Mouse (Mus musculus) heart, postnatal 0 days (tissue): ENCODE data around the gene Thrb. TPM values are rescaled to one million over a fixed set of nuclear protein-coding genes. Genes with fewer than 3 reads are reported as not detected.

Source experiments
- ATAC-seq: fragments of 200-750 bp; cut with Nextera tagmentation; 2 replicates; pipeline ENCODE4 v1.8.0; 2017; ENCODE audit warnings: low read depth, moderate number of reproducible peaks, moderate library complexity; ENCODE audit not compliant: insufficient read depth
- DNase-seq: peaks from one replicate; pipeline ENCODE4 v3.0.0-alpha.2; 2016; ENCODE audit warnings: low spot score
- H3K27ac ChIP-seq: fragments of 300-500 bp; sonication (generic); 2 replicates; pipeline ENCODE4 v1.5.1; 2014; ENCODE audit warnings: low read depth, mild to moderate bottlenecking
- H3K27me3 ChIP-seq: fragments of 300-500 bp; sonication (generic); 2 replicates; pipeline ENCODE4 v1.6.1; 2014; ENCODE audit warnings: low read length, mixed read lengths; ENCODE audit not compliant: control insufficient read depth, insufficient read depth
- H3K36me3 ChIP-seq: fragments of 300-500 bp; sonication (generic); replicated peaks from 2 replicates; pipeline ENCODE4 v1.6.1; 2014; ENCODE audit warnings: low read length, mixed read lengths; ENCODE audit not compliant: control insufficient read depth, insufficient read depth
- H3K4me1 ChIP-seq: fragments of 300-500 bp; sonication (generic); 2 replicates; pipeline ENCODE4 v1.6.1; 2014; ENCODE audit warnings: antibody characterized with exemption; ENCODE audit not compliant: control insufficient read depth, insufficient read depth
- H3K4me2 ChIP-seq: fragments of 300-500 bp; sonication (generic); 2 replicates; pipeline ENCODE4 v1.6.1; 2014; ENCODE audit warnings: low read depth, mild to moderate bottlenecking, low read length, moderate library complexity
- H3K4me3 ChIP-seq: fragments of 300-500 bp; sonication (generic); 2 replicates; pipeline ENCODE4 v1.5.1; 2014; ENCODE audit warnings: low read depth, low read length
- H3K9ac ChIP-seq: fragments of 300-500 bp; sonication (generic); replicated peaks from 2 replicates; pipeline ENCODE4 v1.6.1; 2014; ENCODE audit warnings: low read depth, low read length, mixed read lengths
- H3K9me3 ChIP-seq: fragments of 300-500 bp; sonication (generic); replicated peaks from 2 replicates; pipeline ENCODE4 v1.6.1; 2016; ENCODE audit warnings: low read length; ENCODE audit not compliant: control insufficient read depth
- CTCF ChIP-seq: IDR thresholded peaks from 2 replicates; pipeline ENCODE4 v1.5.1; 2016; ENCODE audit warnings: antibody characterized with exemption, control low read depth, low read depth
- EP300 ChIP-seq: IDR thresholded peaks from 2 replicates; pipeline ENCODE4 v1.6.1; 2016; ENCODE audit warnings: antibody characterized with exemption, low read depth
- WGBS: fragments of 180-500 bp; shearing (Covaris S2); extraction: QIAGEN DNeasy Blood & Tissue Kit; methylation state at CpG from one replicate; pipeline ENCODE4 v1.1.7; 2014; 5-methylcytosine and 5-hydroxymethylcytosine counted together
- polyA plus RNA-seq: library from polyadenylated mRNA; unstranded; fragments of >200 nt; fragmentation: Nextera tagmentation; extraction: Ambion mirVana; gene quantifications from 2 replicates; pipeline ENCODE4 v1.2.1, GENCODE M21; 2015
- total RNA-seq: library from RNA; depleted of rRNA; stranded (reverse); fragments of >200 nt; gene quantifications from 2 replicates; pipeline ENCODE4 v1.2.3, GENCODE M21; 2014; ENCODE audit warnings: low replicate concordance

The Thrb gene
- total and polyA plus RNA-seq, 2 experiments from 2014 or later, result 0.90 to 1.0 TPM

- Histone ChIP-seq H3K9ac (no peak overlapping the region), H3K27me3 (no peaks in the 10 kb centered on the region), H3K4me1 (no peaks in the 10 kb centered on the region), H3K36me3 (no peaks in the 10 kb centered on the region), H3K4me3 (no peak overlapping the region), H3K9me3 (no peaks in the 10 kb centered on the region), H3K4me2 (no peak overlapping the region), H3K27ac (no peak overlapping the region)
- ATAC-seq (no peak), DNase-seq (no peak)
- 35% methylated on average over 2 of the region's 2 CpGs for WGBS
- TF ChIP-seq EP300 (no peak), CTCF (no peak)
Measured at GRCm38 (mm10) chr14:18021726-18022125, 361.7 kb downstream of the Thrb start.

DNA sequence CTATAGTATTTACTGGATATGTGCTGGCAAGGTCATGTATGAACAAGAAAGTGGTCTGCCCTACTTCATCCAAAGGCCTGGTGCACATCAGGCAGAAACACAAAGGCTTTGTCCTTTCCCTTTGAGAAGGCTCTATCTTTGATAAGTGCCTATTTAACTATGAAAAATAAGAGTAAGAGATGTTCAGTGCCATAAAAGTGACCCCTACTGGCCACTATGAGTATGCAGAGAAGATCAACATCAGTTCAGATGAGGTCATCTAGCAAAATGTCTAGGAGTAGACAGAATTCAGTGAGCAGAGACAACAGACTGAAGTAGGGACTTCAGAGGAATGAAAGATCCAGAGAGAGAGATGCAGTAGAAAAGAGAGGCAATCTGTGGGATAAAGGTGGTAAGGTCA lies 362.3 kb downstream of the Thrb start:
- DNase-seq (no peak), ATAC-seq (no peak)
- Histone ChIP-seq H3K4me3 (no peak overlapping the region), H3K27me3 (no peaks in the 10 kb centered on the region), H3K4me1 (no peaks in the 10 kb centered on the region), H3K9ac (no peak overlapping the region), H3K9me3 (no peaks in the 10 kb centered on the region), H3K27ac (no peak overlapping the region), H3K4me2 (no peak overlapping the region), H3K36me3 (no peaks in the 10 kb centered on the region)
- TF ChIP-seq EP300 (no peak), CTCF (peak; percentile 26; the same call in 1 of the 2 replicates)

DNA sequence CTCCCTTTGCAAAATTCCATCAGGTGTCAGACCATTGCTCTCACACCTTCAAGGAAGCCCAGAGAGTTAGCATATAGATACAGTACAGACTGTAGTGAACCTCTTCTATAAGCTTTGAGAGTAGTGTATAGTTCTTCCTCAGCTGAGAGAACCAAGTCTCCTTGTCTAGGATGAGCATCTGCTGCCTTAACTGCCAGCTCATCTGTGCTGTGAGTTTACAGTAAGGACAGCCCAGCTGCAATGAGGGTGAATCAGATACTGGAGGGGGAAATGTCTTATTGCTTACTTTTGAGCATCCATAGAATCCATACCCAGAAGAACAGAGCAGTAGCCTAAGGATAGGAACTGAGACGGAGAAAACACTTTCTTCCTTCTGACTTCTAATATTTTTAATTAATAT lies 367.8 kb downstream of the Thrb start:
- 80% methylated on average over 1 of the region's 1 CpGs for WGBS

DNA sequence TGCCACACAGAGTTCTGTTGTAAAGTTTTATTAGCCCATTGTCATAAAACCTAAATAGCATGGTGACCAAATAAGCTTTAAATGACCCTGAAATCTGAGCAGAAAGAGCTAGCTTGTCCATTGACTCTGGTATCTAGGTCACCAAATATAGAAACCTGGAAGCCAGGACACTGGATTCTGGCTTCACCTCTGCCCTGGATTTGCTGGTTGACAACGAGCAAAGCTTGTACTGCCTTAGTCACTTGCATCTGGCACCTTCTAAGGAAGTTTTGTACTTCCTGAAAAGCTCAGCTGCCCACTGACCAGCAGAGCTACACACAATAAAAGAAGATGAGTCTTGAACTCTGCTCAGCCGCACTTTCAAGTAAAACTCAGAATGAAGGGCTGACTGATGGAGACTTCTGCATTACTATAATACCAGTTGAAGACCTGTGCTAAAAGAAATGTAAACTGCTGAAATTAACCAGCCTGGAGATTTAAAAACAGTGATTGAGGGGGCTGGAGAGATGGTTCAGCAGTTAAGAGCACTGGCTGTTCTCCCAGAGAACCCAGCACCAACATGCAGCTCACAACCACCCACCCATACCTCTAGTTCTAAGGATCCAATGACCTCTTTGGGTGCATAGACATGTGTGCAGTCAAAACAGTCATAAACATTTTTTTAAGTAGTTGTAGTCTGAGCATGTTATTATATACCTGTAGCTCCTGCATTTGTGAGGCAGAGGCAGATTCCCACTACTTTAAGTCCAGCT lies 369.3 kb downstream of the Thrb start:
- WGBS, result 43% methylated on average over 2 of the region's 2 CpGs
- no peak overlapping the region for H3K4me3 ChIP-seq
- no peak overlapping the region for H3K27ac ChIP-seq
- H3K9me3 ChIP-seq, result no peaks in the 10 kb centered on the region
- no peak overlapping the region for H3K4me2 ChIP-seq
- DNase-seq (no peak), ATAC-seq (peak; percentile 41; the same call in 1 of the 2 replicates)
- no peak overlapping the region for H3K9ac ChIP-seq
- no peaks in the 10 kb centered on the region for H3K4me1 ChIP-seq
- no peaks in the 10 kb centered on the region for H3K36me3 ChIP-seq
- TF ChIP-seq EP300, result no peak
- TF ChIP-seq CTCF, result no peak
- no peaks in the 10 kb centered on the region for H3K27me3 ChIP-seq

More for the DNA sequence above, 367.8 kb downstream of the Thrb start:
- Histone ChIP-seq H3K4me1 (no peaks in the 10 kb centered on the region), H3K27ac (no peak overlapping the region), H3K4me3 (no peak overlapping the region), H3K27me3 (no peaks in the 10 kb centered on the region), H3K9me3 (no peaks in the 10 kb centered on the region), H3K4me2 (no peak overlapping the region), H3K36me3 (no peaks in the 10 kb centered on the region), H3K9ac (no peak overlapping the region)
- ATAC-seq, result no peak
- TF ChIP-seq EP300 (no peak), CTCF (no peak)
- DNase-seq, result no peak

DNA sequence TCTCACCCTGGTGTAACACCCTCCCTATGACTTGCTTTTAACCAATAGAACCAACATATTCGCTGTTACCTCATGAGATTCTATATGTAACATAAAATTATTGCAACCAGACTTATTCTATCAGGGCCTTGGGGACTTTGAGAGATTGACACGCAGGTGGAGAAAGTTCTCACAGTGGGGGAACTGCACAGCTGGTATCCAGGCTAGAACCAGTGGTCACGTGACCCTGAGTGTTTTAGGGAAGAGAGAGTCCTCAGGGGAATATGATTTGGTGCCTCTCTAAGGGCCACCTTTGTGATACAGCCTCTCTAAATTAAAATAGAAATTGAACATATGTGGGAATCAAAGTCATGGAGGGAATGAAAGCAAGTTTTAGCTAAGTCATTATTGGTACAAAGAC lies 371.9 kb downstream of the Thrb start:
- ATAC-seq, result no peak
- TF ChIP-seq CTCF, result no peak
- no peak for TF ChIP-seq EP300
- Histone ChIP-seq H3K4me1 (no peaks in the 10 kb centered on the region), H3K36me3 (no peaks in the 10 kb centered on the region), H3K4me2 (no peak overlapping the region), H3K4me3 (no peak overlapping the region), H3K9me3 (no peaks in the 10 kb centered on the region), H3K9ac (no peak overlapping the region), H3K27me3 (no peaks in the 10 kb centered on the region), H3K27ac (no peak overlapping the region)
- DNase-seq, result no peak
- WGBS, result 66% methylated on average over 3 of the region's 3 CpGs

DNA sequence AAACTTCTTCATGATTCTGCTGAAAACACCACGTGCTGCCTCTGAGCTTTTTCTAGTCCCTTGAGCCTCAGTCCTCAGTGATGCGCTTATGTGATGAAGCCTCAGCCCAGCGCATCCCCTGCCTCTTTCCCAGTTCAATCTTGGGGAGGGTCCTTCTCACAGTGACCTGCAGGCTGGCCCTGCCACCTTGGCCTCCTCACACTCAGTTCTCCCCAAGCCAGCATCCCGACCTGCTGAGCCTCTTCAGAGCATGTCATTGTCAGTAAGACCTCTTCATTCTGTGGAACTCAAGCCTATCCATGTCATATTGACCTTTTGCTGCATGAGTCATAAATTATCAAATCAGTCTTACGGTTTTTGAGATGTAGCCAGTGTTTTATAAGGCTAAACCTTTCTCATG lies 376.5 kb downstream of the Thrb start:
- no peak for TF ChIP-seq CTCF
- no peak for TF ChIP-seq EP300

More for the DNA sequence above, 376.5 kb downstream of the Thrb start:
- DNase-seq (no peak), ATAC-seq (no peak)
- Histone ChIP-seq H3K27me3 (no peaks in the 10 kb centered on the region), H3K4me3 (no peak overlapping the region), H3K9me3 (no peaks in the 10 kb centered on the region), H3K27ac (no peak overlapping the region), H3K4me2 (no peak overlapping the region), H3K36me3 (no peaks in the 10 kb centered on the region), H3K9ac (no peak overlapping the region), H3K4me1 (no peaks in the 10 kb centered on the region)
- WGBS, result 65% methylated on average over 5 of the region's 5 CpGs
